Mouse (Mus musculus) liver, embryonic 14.5 days (tissue): ENCODE measurements around the gene Mad1l1.

Source experiments
- CTCF ChIP-seq: IDR thresholded peaks from 2 replicates; pipeline ENCODE4 v1.5.1; 2016; ENCODE audit warnings: antibody characterized with exemption, low read depth, control low read depth
- EP300 ChIP-seq: IDR thresholded peaks from 2 replicates; pipeline ENCODE4 v1.6.1; 2016; ENCODE audit warnings: antibody characterized with exemption, low read depth

DNA sequence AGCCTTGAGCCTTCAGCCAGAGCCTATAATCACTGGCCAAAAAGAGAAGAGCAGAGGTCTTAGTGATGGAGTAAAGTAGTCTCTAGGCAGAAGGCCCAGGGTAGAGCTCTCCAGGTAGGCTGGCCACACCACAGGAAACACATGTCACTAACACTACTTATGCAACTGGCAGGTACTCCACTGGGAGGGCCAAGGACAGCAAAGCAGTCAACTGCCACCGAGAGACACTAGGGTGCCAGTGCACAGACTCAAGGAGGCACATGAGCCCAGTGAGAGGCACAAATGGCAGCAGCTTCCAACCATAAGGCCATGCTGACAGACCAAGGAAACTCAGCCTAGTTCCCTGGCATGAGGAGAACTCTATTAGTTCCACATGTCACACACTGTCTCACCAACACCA lies 102.1 kb downstream of the Mad1l1 start:
- TF ChIP-seq CTCF = no peak
- TF ChIP-seq EP300 = no peak
